Mouse (Mus musculus) heart, adult 2 months (tissue): ENCODE data around the gene Hamp. TPM values are rescaled to one million over a fixed set of nuclear protein-coding genes. Genes with fewer than 3 reads are reported as not detected.
A peak's percentile ranks its signal among the peaks of the same experiment; 100 is the strongest.

ENCODE experiments used
- DNase-seq, 2 experiments: peaks; one replicate each; pipeline ENCODE4 v3.0.0; 2021
- H3K27ac ChIP-seq: fragments of 200-600 bp; 2 replicates; pipeline ENCODE4 v1.8.1; 2022
- H3K27me3 ChIP-seq: fragments of 200-500 bp; 2 replicates; pipeline ENCODE4 v1.6.1; 2012; ENCODE audit warnings: mild to moderate bottlenecking, low read length, inconsistent platforms, mixed read lengths; ENCODE audit not compliant: control insufficient read depth, insufficient read depth
- H3K36me3 ChIP-seq: fragments of 200-500 bp; 2 replicates; pipeline ENCODE4 v1.6.1; 2012; ENCODE audit warnings: low read length, inconsistent platforms; ENCODE audit not compliant: control insufficient read depth, insufficient read depth
- H3K4me1 ChIP-seq: fragments of 200-500 bp; 2 replicates; pipeline ENCODE4 v1.6.1; 2011; ENCODE audit warnings: low read length; ENCODE audit not compliant: control insufficient read depth, insufficient read depth
- H3K4me3 ChIP-seq: fragments of 200-600 bp; 2 replicates; pipeline ENCODE4 v1.8.1; 2022
- H3K79me2 ChIP-seq: fragments of 200-500 bp; replicated peaks from 2 replicates; pipeline ENCODE4 v1.6.1; 2012; ENCODE audit warnings: mild to moderate bottlenecking, inconsistent platforms, low read length, moderate library complexity, mixed read lengths; ENCODE audit not compliant: control insufficient read depth, insufficient read depth
- H3K9ac ChIP-seq: fragments of 200-500 bp; 2 replicates; pipeline ENCODE4 v1.6.1; 2012; ENCODE audit warnings: low read depth, mild to moderate bottlenecking, control low read depth, inconsistent platforms, low read length, mixed read lengths
- CTCF ChIP-seq: fragments of 200-600 bp; IDR thresholded peaks from 2 replicates; pipeline ENCODE4 v1.8.1; 2022; ENCODE audit warnings: antibody characterized with exemption, mild to moderate bottlenecking, moderate library complexity
- EP300 ChIP-seq: fragments of 200-500 bp; IDR thresholded peaks from 2 replicates; pipeline ENCODE4 v1.6.1; 2011; ENCODE audit warnings: low read depth, low read length, control low read depth; ENCODE audit not compliant: insufficient read depth
- POLR2A ChIP-seq: fragments of 200-500 bp; IDR thresholded peaks from 2 replicates; pipeline ENCODE4 v1.6.1; 2011; ENCODE audit warnings: mild to moderate bottlenecking, low read depth, low read length, control low read depth; ENCODE audit not compliant: insufficient read depth
- WGBS: fragments of 180-500 bp; shearing (Covaris S2); methylation state at CpG from one replicate; pipeline ENCODE4 v1.1.7; 2018; 5-methylcytosine and 5-hydroxymethylcytosine counted together
- intact Hi-C: fragments of 180-260 bp; cut with DNase I; formaldehyde crosslinking; loops from one replicate; pipeline ENCODE4 v1.15.1; 2025
- polyA plus RNA-seq: library from polyadenylated mRNA; depleted of rRNA; stranded (reverse); fragments of >200 nt; gene quantifications from 2 replicates; pipeline ENCODE4 v1.2.3, GENCODE M21; 2012; rRNA removed
- total RNA-seq, 2 experiments: library from RNA; stranded (reverse); gene quantifications; 2 replicates each; pipeline ENCODE4 v1.2.3; 2021

Gene Hamp
- total and polyA plus RNA-seq, 3 experiments, result 11.8 to 141 (median 14.2) TPM

DNA sequence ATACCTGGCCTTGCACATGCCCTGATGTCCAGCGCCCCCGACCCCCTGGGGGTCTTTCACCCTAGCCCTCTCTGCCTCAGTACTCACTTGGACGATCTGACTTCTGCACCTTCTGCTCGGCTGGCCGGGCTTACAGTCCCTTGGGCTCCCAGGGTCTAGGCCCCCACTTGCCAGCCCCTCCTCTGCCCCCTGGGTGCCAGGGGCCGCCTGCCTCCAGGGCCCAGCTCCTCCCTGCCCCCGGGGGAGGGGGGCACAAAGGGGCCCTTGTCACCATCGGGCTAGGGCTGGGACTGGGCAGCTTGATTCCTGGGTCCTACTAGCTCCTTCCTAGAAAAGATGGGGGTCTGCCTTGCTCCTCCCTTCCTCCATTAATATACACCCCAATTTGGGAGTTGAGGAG is 29.1 kb downstream of the Hamp start, which contains the start of gene Mag:
Gene Mag (minus strand): TSS at position 142 of the 400 bp plus-strand sequence.
- no peaks in the 10 kb centered on the region for H3K36me3 ChIP-seq
- intact Hi-C loops, result no loop called here
- no peak for DNase-seq
- no peak within 1 kb of the TSS for H3K4me3 ChIP-seq
- no peak for TF ChIP-seq POLR2A
- no peak for TF ChIP-seq CTCF
- no peak for TF ChIP-seq EP300
- 74% methylated on average over 8 of the region's 8 CpGs for WGBS
- no peak within 1 kb of the TSS for H3K9ac ChIP-seq
- no peaks in the 10 kb centered on the region for H3K79me2 ChIP-seq
- H3K27ac ChIP-seq, result no peak within 1 kb of the TSS
- H3K27me3 ChIP-seq, result no peaks in the 10 kb centered on the region
- no peaks in the 10 kb centered on the region for H3K4me1 ChIP-seq

DNA sequence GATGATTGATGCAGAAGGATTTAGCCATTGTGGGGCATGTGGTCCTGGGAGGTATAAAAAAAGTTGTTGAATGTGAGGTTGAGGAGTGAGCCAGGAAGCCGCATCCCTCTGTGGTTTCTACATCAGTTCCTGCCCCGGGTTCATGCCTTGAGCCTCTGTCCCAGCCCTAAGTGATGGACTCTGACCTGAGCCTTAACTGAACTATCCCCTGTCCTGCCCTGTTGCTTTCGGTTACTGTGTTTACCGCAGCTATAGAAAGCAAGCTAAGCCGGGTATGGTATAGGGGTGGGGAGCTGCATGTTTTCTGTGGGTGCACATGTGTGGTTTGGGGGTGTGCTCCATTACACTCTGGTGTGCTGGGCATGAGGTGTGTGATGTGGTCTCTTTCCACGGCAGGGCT is 34.1 kb downstream of the Hamp start:
- no peak overlapping the region for H3K4me3 ChIP-seq
- 79% methylated on average over 6 of the region's 6 CpGs for WGBS
- peaks cover 4% of the 10 kb centered on the region for H3K27me3 ChIP-seq
- TF ChIP-seq EP300 (no peak), POLR2A (no peak), CTCF (no peak)
- H3K27ac ChIP-seq, result no peak overlapping the region
- H3K9ac ChIP-seq, result no peak overlapping the region
- no peak for DNase-seq
- intact Hi-C loops, result no loop called here
- no peaks in the 10 kb centered on the region for H3K4me1 ChIP-seq
- H3K36me3 ChIP-seq, result no peaks in the 10 kb centered on the region
- no peaks in the 10 kb centered on the region for H3K79me2 ChIP-seq

DNA sequence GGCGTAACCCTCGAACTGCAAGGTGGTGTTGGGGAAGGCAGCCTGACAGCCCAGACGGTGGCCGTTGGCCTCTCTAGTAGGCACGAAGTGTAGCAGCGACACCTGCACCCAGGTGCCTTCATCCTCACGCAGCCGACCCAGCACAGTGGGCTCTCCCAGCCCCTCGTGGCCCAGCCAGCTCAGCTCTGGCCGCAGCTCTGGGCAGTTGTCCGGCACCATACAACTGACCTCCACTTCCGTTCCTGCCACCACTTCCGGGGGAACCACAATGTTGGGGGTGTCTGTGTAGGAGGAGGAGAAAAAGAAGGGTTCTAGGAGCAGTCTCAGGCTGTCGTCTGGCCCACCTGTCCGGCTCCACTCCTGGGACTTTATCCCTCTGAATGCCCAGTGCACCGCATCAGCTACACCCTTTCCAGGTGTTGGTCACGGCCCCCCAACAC is 34.8 kb downstream of the Hamp start:
- intact Hi-C loops, result no loop called here
- no peaks in the 10 kb centered on the region for H3K36me3 ChIP-seq
- DNase-seq, result no peak
- H3K27ac ChIP-seq, result no peak overlapping the region
- WGBS, result 32% methylated on average over 17 of the region's 17 CpGs
- peaks cover 4% of the 10 kb centered on the region for H3K27me3 ChIP-seq
- H3K79me2 ChIP-seq, result no peaks in the 10 kb centered on the region
- H3K4me1 ChIP-seq, result no peaks in the 10 kb centered on the region
- H3K9ac ChIP-seq, result no peak overlapping the region
- no peak for TF ChIP-seq CTCF
- TF ChIP-seq EP300, result no peak
- no peak for TF ChIP-seq POLR2A
- no peak overlapping the region for H3K4me3 ChIP-seq

DNA sequence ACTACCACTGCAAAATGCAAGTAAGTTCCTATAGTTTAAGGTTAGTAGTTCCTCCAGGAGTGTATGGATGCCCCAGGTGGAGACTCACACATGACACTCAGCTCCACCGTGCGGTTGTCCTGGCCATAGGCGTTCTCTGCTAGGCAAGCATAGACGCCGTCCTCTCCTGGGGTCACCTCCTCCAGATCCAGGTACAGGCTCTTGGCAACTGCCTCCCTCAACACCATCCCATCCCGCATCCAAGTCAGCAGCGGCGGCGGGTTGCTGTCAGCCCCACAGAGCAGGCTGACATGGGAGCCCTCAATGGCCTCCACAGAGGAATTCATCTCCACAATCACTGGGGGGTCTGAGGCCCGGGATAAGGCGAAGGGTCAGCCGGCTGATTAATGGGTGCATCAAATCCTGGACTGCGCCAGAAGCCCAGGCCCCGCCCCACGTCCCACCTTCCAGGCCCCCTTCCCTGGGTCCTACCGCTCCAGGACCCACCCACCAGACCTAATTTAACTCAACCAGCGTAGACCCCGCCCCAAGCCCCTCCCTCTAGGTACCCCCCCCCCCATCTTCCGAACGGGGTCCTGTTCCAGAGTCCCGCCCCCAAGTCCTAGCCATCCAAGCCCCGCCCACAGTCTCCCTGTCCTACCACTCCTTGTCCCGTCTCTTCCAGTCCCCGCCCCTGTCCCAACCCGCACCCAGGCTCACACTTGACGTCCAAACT is 35.4 kb downstream of the Hamp start:
- Histone ChIP-seq H3K9ac (no peak overlapping the region), H3K4me1 (no peaks in the 10 kb centered on the region), H3K4me3 (no peak overlapping the region), H3K27ac (no peak overlapping the region), H3K27me3 (peaks cover 4% of the 10 kb centered on the region), H3K36me3 (no peaks in the 10 kb centered on the region), H3K79me2 (no peaks in the 10 kb centered on the region)
- 4% methylated on average over 26 of the region's 26 CpGs for WGBS
- TF ChIP-seq CTCF (no peak), POLR2A (no peak), EP300 (no peak)
- DNase-seq, result peak in 1 of 2 experiments; percentile 8
- intact Hi-C loops, result no loop called here

DNA sequence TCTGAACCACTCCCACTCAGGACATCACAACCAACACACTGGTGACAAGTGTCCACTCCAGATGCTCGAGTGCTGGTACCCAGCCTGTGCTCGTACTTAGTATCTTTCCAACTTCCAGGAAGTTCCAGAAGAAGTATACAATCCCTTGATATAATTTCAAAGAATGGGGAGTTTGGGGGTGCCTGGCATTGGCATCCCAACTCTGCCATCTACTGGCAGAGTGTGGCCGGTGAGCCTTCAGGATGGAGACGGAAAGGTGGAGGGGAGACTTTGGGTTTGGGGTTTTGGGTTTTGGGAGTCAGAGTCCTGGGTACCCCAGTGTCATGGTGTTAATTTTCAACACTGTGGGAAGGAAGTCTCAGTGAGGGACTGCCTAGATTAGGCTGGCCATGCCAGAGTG is 39.8 kb downstream of the Hamp start:
- peak; percentile 56 for TF ChIP-seq CTCF
- no peak for TF ChIP-seq POLR2A
- TF ChIP-seq EP300, result no peak
- intact Hi-C loops, result no loop called here
- no peak overlapping the region for H3K27ac ChIP-seq
- no peaks in the 10 kb centered on the region for H3K36me3 ChIP-seq
- no peak overlapping the region for H3K9ac ChIP-seq
- no peaks in the 10 kb centered on the region for H3K79me2 ChIP-seq
- 33% methylated on average over 4 of the region's 4 CpGs for WGBS
- H3K4me1 ChIP-seq, result no peaks in the 10 kb centered on the region
- peaks cover 4% of the 10 kb centered on the region for H3K27me3 ChIP-seq
- no peak for DNase-seq
- H3K4me3 ChIP-seq, result no peak overlapping the region

DNA sequence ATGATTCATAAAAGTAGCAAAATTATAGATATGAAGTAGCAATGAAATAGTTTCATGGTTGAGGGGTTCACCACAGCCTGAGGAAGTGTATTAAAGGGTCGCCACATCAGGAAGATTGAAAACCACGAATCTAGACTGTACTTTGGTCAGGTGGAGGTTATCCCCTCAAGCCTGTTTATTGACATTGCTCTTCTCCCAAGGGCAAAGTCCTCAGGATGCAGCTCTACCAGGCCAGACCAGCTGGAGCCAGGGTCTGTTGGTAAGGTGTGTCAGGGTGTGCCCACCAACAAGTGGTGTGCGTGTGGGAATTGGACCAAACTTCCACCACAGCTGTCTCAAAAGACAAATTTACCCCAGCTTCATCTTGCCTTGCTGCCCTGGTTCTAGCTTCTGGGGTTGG is 48.6 kb downstream of the Hamp start:
- Histone ChIP-seq H3K4me3 (no peak overlapping the region), H3K9ac (no peak overlapping the region), H3K27me3 (no peaks in the 10 kb centered on the region), H3K36me3 (no peaks in the 10 kb centered on the region), H3K4me1 (no peaks in the 10 kb centered on the region), H3K27ac (no peak overlapping the region), H3K79me2 (no peaks in the 10 kb centered on the region)
- TF ChIP-seq EP300, result no peak
- TF ChIP-seq CTCF, result no peak
- no peak for TF ChIP-seq POLR2A
- intact Hi-C loops, result no loop called here
- DNase-seq, result no peak
- 84% methylated on average over 3 of the region's 3 CpGs for WGBS

DNA sequence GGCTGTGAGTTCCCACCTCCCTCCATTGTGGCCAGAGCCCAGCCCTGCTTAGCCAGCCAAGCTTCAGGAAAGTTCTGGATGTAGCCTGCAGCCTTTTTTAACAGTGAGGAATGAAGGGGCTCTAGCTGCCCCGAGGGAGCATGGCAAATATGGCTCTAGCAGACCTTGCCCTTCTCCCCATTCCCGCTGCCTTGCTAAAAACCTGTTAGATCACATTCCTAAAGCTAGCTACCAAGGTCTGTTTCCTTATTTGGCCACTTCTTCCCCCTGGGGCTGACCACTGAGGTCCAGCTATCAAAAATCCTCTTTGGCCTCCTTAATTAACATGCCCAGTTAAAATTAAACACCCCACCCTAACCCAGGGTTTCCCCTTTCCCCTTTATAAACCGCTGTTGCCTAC is 51.3 kb downstream of the Hamp start:
- Histone ChIP-seq H3K4me1 (no peaks in the 10 kb centered on the region), H3K4me3 (no peak overlapping the region), H3K9ac (no peak overlapping the region), H3K79me2 (no peaks in the 10 kb centered on the region), H3K27ac (no peak overlapping the region), H3K27me3 (no peaks in the 10 kb centered on the region), H3K36me3 (no peaks in the 10 kb centered on the region)
- TF ChIP-seq CTCF (no peak), EP300 (no peak), POLR2A (no peak)
- DNase-seq, result no peak
- intact Hi-C loops, result no loop called here
- WGBS, result 60% methylated on average over 3 of the region's 3 CpGs

Other genes starting within 250 kb of the Hamp start
- not detected for gene 2200002J24Rik, start 245.1 kb downstream of the Hamp start, total RNA-seq
- 0.35 TPM in 1 of 2 replicates, not detected in the other for gene 2200002J24Rik, start 245.1 kb downstream of the Hamp start, polyA plus RNA-seq
- gene Atp4a, start 231.8 kb downstream of the Hamp start, total RNA-seq, result under 1 TPM; 0.10 to 0.32 TPM
- gene Atp4a, start 231.8 kb downstream of the Hamp start, polyA plus RNA-seq, result not detected in 2 replicates
- 100 to 1,000 TPM; 219 to 241 TPM for gene Tmem147, start 214.5 kb downstream of the Hamp start, total RNA-seq
- 293 and 357 TPM in 2 replicates for gene Tmem147, start 214.5 kb downstream of the Hamp start, polyA plus RNA-seq
- gene Gapdhs, start 200.4 kb downstream of the Hamp start, total RNA-seq, result not detected
- gene Gapdhs, start 200.4 kb downstream of the Hamp start, polyA plus RNA-seq, result 1.1 and 1.7 TPM in 2 replicates
- 1 to 10 TPM; 1.8 to 2.3 TPM for gene Sbsn, start 192.6 kb downstream of the Hamp start, total RNA-seq
- gene Sbsn, start 192.6 kb downstream of the Hamp start, polyA plus RNA-seq, result 1.6 and 1.7 TPM in 2 replicates
- 1 to 10 TPM in 1 of 2 experiments, under 1 TPM in 1; 0.84 to 1.6 TPM for gene Dmkn, start 180.3 kb downstream of the Hamp start, total RNA-seq
- gene Dmkn, start 180.3 kb downstream of the Hamp start, polyA plus RNA-seq, result 7.2 and 8.8 TPM in 2 replicates
- not detected for gene Krtdap, start 156.1 kb downstream of the Hamp start, total RNA-seq
- not detected in 2 replicates for gene Krtdap, start 156.1 kb downstream of the Hamp start, polyA plus RNA-seq
- not detected for gene Ffar2, start 120.3 kb downstream of the Hamp start, total RNA-seq
- 0.18 and 0.61 TPM in 2 replicates for gene Ffar2, start 120.3 kb downstream of the Hamp start, polyA plus RNA-seq
- gene Ffar3, start 87.9 kb downstream of the Hamp start, total RNA-seq, result not detected
- gene Ffar3, start 87.9 kb downstream of the Hamp start, polyA plus RNA-seq, result not detected in 2 replicates
- not detected for gene Ffar1, start 82.5 kb downstream of the Hamp start, total RNA-seq
- gene Ffar1, start 82.5 kb downstream of the Hamp start, polyA plus RNA-seq, result 0.20 TPM in 1 of 2 replicates, not detected in the other
- 1 to 10 TPM in 1 of 2 experiments, under 1 TPM in 1; 0.57 to 1.3 TPM for gene Cd22, start 63.7 kb downstream of the Hamp start, total RNA-seq
- gene Cd22, start 63.7 kb downstream of the Hamp start, polyA plus RNA-seq, result 1.1 and 8.1 TPM in 2 replicates
- not detected for gene Mag, start 29.2 kb downstream of the Hamp start, total RNA-seq
- 0.27 and 0.32 TPM in 2 replicates for gene Mag, start 29.2 kb downstream of the Hamp start, polyA plus RNA-seq
- gene Hamp2, start 19.4 kb downstream of the Hamp start, total RNA-seq, result 1 to 10 TPM; 2.8 to 4.5 TPM
- 2.1 and 4.7 TPM in 2 replicates for gene Hamp2, start 19.4 kb downstream of the Hamp start, polyA plus RNA-seq
- gene Usf2, start 12.8 kb upstream of the Hamp start, total RNA-seq, result 100 to 1,000 TPM; 103 to 110 TPM
- gene Usf2, start 12.8 kb upstream of the Hamp start, polyA plus RNA-seq, result 124 and 135 TPM in 2 replicates
- gene Lsr, start 29.4 kb upstream of the Hamp start, total RNA-seq, result 1 to 10 TPM; 3.7 to 4.3 TPM
- gene Lsr, start 29.4 kb upstream of the Hamp start, polyA plus RNA-seq, result 5.6 and 7.6 TPM in 2 replicates
- gene Fam187b, start 29.8 kb upstream of the Hamp start, total RNA-seq, result not detected
- 0.29 and 0.53 TPM in 2 replicates for gene Fam187b, start 29.8 kb upstream of the Hamp start, polyA plus RNA-seq
- gene Fxyd5, start 98.4 kb upstream of the Hamp start, total RNA-seq, result 10 to 100 TPM; 30.5 to 31.1 TPM
- 45.0 and 55.2 TPM in 2 replicates for gene Fxyd5, start 98.4 kb upstream of the Hamp start, polyA plus RNA-seq
- gene Fxyd7, start 107.4 kb upstream of the Hamp start, total RNA-seq, result 1 to 10 TPM in 1 of 2 experiments, under 1 TPM in 1; 0.63 to 1.5 TPM
- gene Fxyd7, start 107.4 kb upstream of the Hamp start, polyA plus RNA-seq, result 2.9 and 3.4 TPM in 2 replicates
- 100 to 1,000 TPM; 839 to 985 TPM for gene Fxyd1, start 113.2 kb upstream of the Hamp start, total RNA-seq
- gene Fxyd1, start 113.2 kb upstream of the Hamp start, polyA plus RNA-seq, result 1,788 and 1,851 TPM in 2 replicates
- gene Lgi4, start 115.3 kb upstream of the Hamp start, total RNA-seq, result 1 to 10 TPM; 3.8 to 3.9 TPM
- 5.4 and 6.5 TPM in 2 replicates for gene Lgi4, start 115.3 kb upstream of the Hamp start, polyA plus RNA-seq
- 1 to 10 TPM; 1.6 to 2.5 TPM for gene Fxyd3, start 132.7 kb upstream of the Hamp start, total RNA-seq
- 4.9 and 5.5 TPM in 2 replicates for gene Fxyd3, start 132.7 kb upstream of the Hamp start, polyA plus RNA-seq
- gene Hpn, start 171.3 kb upstream of the Hamp start, total RNA-seq, result 1 to 10 TPM; 1.7 to 2.6 TPM
- 2.8 and 5.1 TPM in 2 replicates for gene Hpn, start 171.3 kb upstream of the Hamp start, polyA plus RNA-seq
- gene Scn1b, start 183.0 kb upstream of the Hamp start, total RNA-seq, result 10 to 100 TPM; 31.8 to 32.5 TPM
- 39.7 and 41.9 TPM in 2 replicates for gene Scn1b, start 183.0 kb upstream of the Hamp start, polyA plus RNA-seq
- 10 to 100 TPM; 27.9 to 33.7 TPM for gene Gramd1a, start 211.9 kb upstream of the Hamp start, total RNA-seq
- gene Gramd1a, start 211.9 kb upstream of the Hamp start, polyA plus RNA-seq, result 49.2 and 64.3 TPM in 2 replicates